Mouse (Mus musculus): ENCODE data around the gene Fkbp5. TPM values are rescaled to one million over a fixed set of nuclear protein-coding genes. Genes with fewer than 3 reads are reported as not detected.
A peak's percentile ranks its signal among the peaks of the same experiment; 100 is the strongest.

The Fkbp5 gene
- polyA plus RNA-seq, 1 experiment from 2014 or later, result 4.3 TPM

GRCm38 (mm10) chr17:28417771-28418170 is 99.6 kb downstream of the Fkbp5 start:
- Histone ChIP-seq H3K9ac (ENCODE audit: low read length) (no peak overlapping the region), H3K4me1 (ENCODE audit: control insufficient read depth in 2 of 2, insufficient read depth in 2 of 2, low read length in 2 of 2) (peaks cover 7 to 9% of the 10 kb centered on the region in 2 experiments)
- WGBS, result 89% methylated on average over 5 of the region's 5 CpGs

GRCm38 (mm10) chr17:28415271-28415670 is 102.1 kb downstream of the Fkbp5 start:
- H3K4me1 ChIP-seq (ENCODE audit: control insufficient read depth in 2 of 2, insufficient read depth in 2 of 2, low read length in 2 of 2), result peaks cover 0 to 3% of the 10 kb centered on the region in 2 experiments; a peak in 3 of 4 replicates

More at GRCm38 (mm10) chr17:28417771-28418170, 99.6 kb downstream of the Fkbp5 start:
- no peaks in the 10 kb centered on the region for H3K27me3 ChIP-seq (ENCODE audit: control insufficient read depth, insufficient read depth, low read length)
- ATAC-seq (ENCODE audit: insufficient number of reproducible peaks, insufficient read depth, low FRiP score, low read depth), result no peak
- H3K36me3 ChIP-seq (ENCODE audit: control insufficient read depth, insufficient read depth, low read length), result peaks cover 9% of the 10 kb centered on the region; the same call in 1 of the 2 replicates
- no peak overlapping the region for H3K27ac ChIP-seq (replicated peaks in 1 of 2; ENCODE audit: control insufficient read depth in 1 of 2, insufficient read depth in 1 of 2, low read depth in 2 of 2, low read length in 2 of 2)
- no peak overlapping the region for H3K4me2 ChIP-seq (ENCODE audit: low read length)
- H3K4me3 ChIP-seq (ENCODE audit: control insufficient read depth in 1 of 2, insufficient read depth in 1 of 2, low read depth in 1 of 2, low read length in 2 of 2), result no peak overlapping the region
- H3K9me3 ChIP-seq (ENCODE audit: control insufficient read depth, low read length), result no peaks in the 10 kb centered on the region

GRCm38 (mm10) chr17:28411381-28411960 is 105.9 kb downstream of the Fkbp5 start:
- no peak overlapping the region for H3K4me2 ChIP-seq (ENCODE audit: low read length)
- 78% methylated on average over 10 of the region's 10 CpGs for WGBS
- no peak for ATAC-seq (ENCODE audit: insufficient number of reproducible peaks, insufficient read depth, low FRiP score, low read depth)
- H3K36me3 ChIP-seq (ENCODE audit: control insufficient read depth, insufficient read depth, low read length), result peaks cover 18% of the 10 kb centered on the region; the same call in 1 of the 2 replicates
- H3K27ac ChIP-seq (replicated peaks in 1 of 2; ENCODE audit: control insufficient read depth in 1 of 2, insufficient read depth in 1 of 2, low read depth in 2 of 2, low read length in 2 of 2), result no peak overlapping the region
- no peaks in the 10 kb centered on the region for H3K4me1 ChIP-seq (ENCODE audit: control insufficient read depth in 2 of 2, insufficient read depth in 2 of 2, low read length in 2 of 2)
- H3K9ac ChIP-seq (ENCODE audit: low read length), result no peak overlapping the region
- H3K27me3 ChIP-seq (ENCODE audit: control insufficient read depth, insufficient read depth, low read length), result no peaks in the 10 kb centered on the region
- H3K4me3 ChIP-seq (ENCODE audit: control insufficient read depth in 1 of 2, insufficient read depth in 1 of 2, low read depth in 1 of 2, low read length in 2 of 2), result no peak overlapping the region
- no peaks in the 10 kb centered on the region for H3K9me3 ChIP-seq (ENCODE audit: control insufficient read depth, low read length)

More at GRCm38 (mm10) chr17:28415271-28415670, 102.1 kb downstream of the Fkbp5 start:
- Histone ChIP-seq H3K27ac (replicated peaks in 1 of 2; ENCODE audit: control insufficient read depth in 1 of 2, insufficient read depth in 1 of 2, low read depth in 2 of 2, low read length in 2 of 2) (no peak overlapping the region), H3K9ac (ENCODE audit: low read length) (no peak overlapping the region), H3K4me3 (ENCODE audit: control insufficient read depth in 1 of 2, insufficient read depth in 1 of 2, low read depth in 1 of 2, low read length in 2 of 2) (no peak overlapping the region), H3K9me3 (ENCODE audit: control insufficient read depth, low read length) (no peaks in the 10 kb centered on the region), H3K4me2 (ENCODE audit: low read length) (no peak overlapping the region), H3K27me3 (ENCODE audit: control insufficient read depth, insufficient read depth, low read length) (no peaks in the 10 kb centered on the region), H3K36me3 (ENCODE audit: control insufficient read depth, insufficient read depth, low read length) (peaks cover 15% of the 10 kb centered on the region; the same call in 1 of the 2 replicates)
- no peak for ATAC-seq (ENCODE audit: insufficient number of reproducible peaks, insufficient read depth, low FRiP score, low read depth)
- 77% methylated on average over 5 of the region's 5 CpGs for whole genome bisulfite sequencing

- no peak overlapping the region for H3K27ac ChIP-seq (replicated peaks in 1 of 2; ENCODE audit: control insufficient read depth in 1 of 2, insufficient read depth in 1 of 2, low read depth in 2 of 2, low read length in 2 of 2)
- 81% methylated on average over 4 of the region's 4 CpGs for WGBS
- ATAC-seq (ENCODE audit: insufficient number of reproducible peaks, insufficient read depth, low FRiP score, low read depth), result no peak
- H3K4me1 ChIP-seq (ENCODE audit: control insufficient read depth in 2 of 2, insufficient read depth in 2 of 2, low read length in 2 of 2), result no peaks in the 10 kb centered on the region
- H3K27me3 ChIP-seq (ENCODE audit: control insufficient read depth, insufficient read depth, low read length), result no peaks in the 10 kb centered on the region
- H3K4me3 ChIP-seq (ENCODE audit: control insufficient read depth in 1 of 2, insufficient read depth in 1 of 2, low read depth in 1 of 2, low read length in 2 of 2), result no peak overlapping the region
- H3K4me2 ChIP-seq (ENCODE audit: low read length), result no peak overlapping the region
- no peak overlapping the region for H3K9ac ChIP-seq (ENCODE audit: low read length)
- no peaks in the 10 kb centered on the region for H3K9me3 ChIP-seq (ENCODE audit: control insufficient read depth, low read length)
- peaks cover 24% of the 10 kb centered on the region for H3K36me3 ChIP-seq (ENCODE audit: control insufficient read depth, insufficient read depth, low read length)
Measured at GRCm38 (mm10) chr17:28410731-28411130, 106.6 kb downstream of the Fkbp5 start.

- Histone ChIP-seq H3K27me3 (ENCODE audit: control insufficient read depth, insufficient read depth, low read length) (no peaks in the 10 kb centered on the region), H3K4me1 (ENCODE audit: control insufficient read depth in 2 of 2, insufficient read depth in 2 of 2, low read length in 2 of 2) (no peaks in the 10 kb centered on the region), H3K27ac (replicated peaks in 1 of 2; ENCODE audit: control insufficient read depth in 1 of 2, insufficient read depth in 1 of 2, low read depth in 2 of 2, low read length in 2 of 2) (no peak overlapping the region), H3K4me3 (ENCODE audit: control insufficient read depth in 1 of 2, insufficient read depth in 1 of 2, low read depth in 1 of 2, low read length in 2 of 2) (no peak overlapping the region), H3K4me2 (ENCODE audit: low read length) (no peak overlapping the region), H3K36me3 (ENCODE audit: control insufficient read depth, insufficient read depth, low read length) (peaks cover 23% of the 10 kb centered on the region), H3K9ac (ENCODE audit: low read length) (no peak overlapping the region), H3K9me3 (ENCODE audit: control insufficient read depth, low read length) (no peaks in the 10 kb centered on the region)
- WGBS, result 68% methylated on average over 5 of the region's 5 CpGs
- ATAC-seq (ENCODE audit: insufficient number of reproducible peaks, insufficient read depth, low FRiP score, low read depth), result no peak
Measured at GRCm38 (mm10) chr17:28408251-28408918, 108.9 kb downstream of the Fkbp5 start.

GRCm38 (mm10) chr17:28407418-28408250 is 109.7 kb downstream of the Fkbp5 start:
- Histone ChIP-seq H3K9me3 (ENCODE audit: control insufficient read depth, low read length) (no peaks in the 10 kb centered on the region), H3K4me1 (ENCODE audit: control insufficient read depth in 2 of 2, insufficient read depth in 2 of 2, low read length in 2 of 2) (no peaks in the 10 kb centered on the region), H3K4me3 (ENCODE audit: control insufficient read depth in 1 of 2, insufficient read depth in 1 of 2, low read depth in 1 of 2, low read length in 2 of 2) (no peak overlapping the region), H3K9ac (ENCODE audit: low read length) (no peak overlapping the region), H3K4me2 (ENCODE audit: low read length) (no peak overlapping the region), H3K36me3 (ENCODE audit: control insufficient read depth, insufficient read depth, low read length) (peaks cover 18% of the 10 kb centered on the region), H3K27ac (replicated peaks in 1 of 2; ENCODE audit: control insufficient read depth in 1 of 2, insufficient read depth in 1 of 2, low read depth in 2 of 2, low read length in 2 of 2) (no peak overlapping the region), H3K27me3 (ENCODE audit: control insufficient read depth, insufficient read depth, low read length) (no peaks in the 10 kb centered on the region)
- peak; percentile 56 for ATAC-seq (ENCODE audit: insufficient number of reproducible peaks, insufficient read depth, low FRiP score, low read depth)
- 39% methylated on average over 15 of the region's 15 CpGs for WGBS

GRCm38 (mm10) chr17:28406471-28406870 is 110.9 kb downstream of the Fkbp5 start:
- no peak overlapping the region for H3K9ac ChIP-seq (ENCODE audit: low read length)
- no peak overlapping the region for H3K4me3 ChIP-seq (ENCODE audit: control insufficient read depth in 1 of 2, insufficient read depth in 1 of 2, low read depth in 1 of 2, low read length in 2 of 2)
- H3K36me3 ChIP-seq (ENCODE audit: control insufficient read depth, insufficient read depth, low read length), result peaks cover 18% of the 10 kb centered on the region
- no peak overlapping the region for H3K4me2 ChIP-seq (ENCODE audit: low read length)
- H3K27ac ChIP-seq (replicated peaks in 1 of 2; ENCODE audit: control insufficient read depth in 1 of 2, insufficient read depth in 1 of 2, low read depth in 2 of 2, low read length in 2 of 2), result no peak overlapping the region
- no peaks in the 10 kb centered on the region for H3K4me1 ChIP-seq (ENCODE audit: control insufficient read depth in 2 of 2, insufficient read depth in 2 of 2, low read length in 2 of 2)
- WGBS, result 90% methylated on average over 7 of the region's 7 CpGs
- ATAC-seq (ENCODE audit: insufficient number of reproducible peaks, insufficient read depth, low FRiP score, low read depth), result no peak
- no peaks in the 10 kb centered on the region for H3K27me3 ChIP-seq (ENCODE audit: control insufficient read depth, insufficient read depth, low read length)
- no peaks in the 10 kb centered on the region for H3K9me3 ChIP-seq (ENCODE audit: control insufficient read depth, low read length)
